Mouse (Mus musculus): ENCODE data around the gene Gpr156.
"Not testable (repeated sequence)": the region's sequence is repeated elsewhere in the genome, so short reads cannot be mapped to it uniquely, and the experiment has no call there.

Gene Gpr156

GRCm38 (mm10) chr16:38032644-38033043 is 116.3 kb downstream of the Gpr156 start:
- H3K36me3 ChIP-seq (ENCODE audit: insufficient read depth, low read length): no peaks in the 10 kb centered on the region
- no peak overlapping the region for H3K4me3 ChIP-seq (replicated peaks; ENCODE audit: low read length)
- H3K4me1 ChIP-seq (replicated peaks; ENCODE audit: low read depth, low read length): peaks cover 7% of the 10 kb centered on the region; the same call in 1 of the 2 replicates
- no peak for TF ChIP-seq CTCF (conservative IDR thresholded peaks at IDR 0.05; ENCODE audit: low read length)
- no peak for TF ChIP-seq NANOG (IDR thresholded peaks at IDR 0.05; ENCODE audit: borderline replicate concordance, low read length)
- no peak for TF ChIP-seq POU5F1 (IDR thresholded peaks at IDR 0.05; ENCODE audit: borderline replicate concordance, low read length)
- H3K9me3 ChIP-seq (ENCODE audit: low read length): no peaks in the 10 kb centered on the region
- H3K27me3 ChIP-seq (ENCODE audit: insufficient read depth, low read length): peaks cover 4% of the 10 kb centered on the region; the same call in 1 of the 2 replicates

DNA sequence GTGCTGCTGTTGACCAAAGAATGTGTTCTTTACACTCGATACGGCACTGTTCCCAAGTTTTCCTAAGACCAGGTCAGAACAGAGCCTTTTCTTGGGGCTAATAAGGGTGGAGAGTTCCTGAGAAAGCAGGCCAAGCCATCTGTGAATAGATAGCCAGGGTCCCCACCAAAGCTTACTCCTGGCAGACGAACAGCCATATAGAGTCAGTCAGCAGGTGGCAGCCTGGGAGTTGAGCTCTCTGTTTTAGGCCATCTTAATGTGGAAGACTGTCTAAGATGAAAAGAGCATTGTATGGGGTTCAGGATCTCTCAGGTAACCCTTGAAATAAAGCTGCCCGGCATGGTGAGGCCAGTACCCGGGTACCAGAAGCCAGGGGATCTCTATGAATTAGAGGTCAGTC is 116.8 kb downstream of the Gpr156 start:
- Histone ChIP-seq H3K27me3 (ENCODE audit: insufficient read depth, low read length) (peaks cover 4% of the 10 kb centered on the region; the same call in 1 of the 2 replicates), H3K36me3 (ENCODE audit: insufficient read depth, low read length) (no peaks in the 10 kb centered on the region), H3K4me1 (replicated peaks; ENCODE audit: low read depth, low read length) (peaks cover 7% of the 10 kb centered on the region; the same call in 1 of the 2 replicates), H3K9me3 (ENCODE audit: low read length) (no peaks in the 10 kb centered on the region), H3K4me3 (replicated peaks; ENCODE audit: low read length) (no peak overlapping the region)
- no peak for TF ChIP-seq CTCF (conservative IDR thresholded peaks at IDR 0.05; ENCODE audit: low read length)
- TF ChIP-seq POU5F1 (IDR thresholded peaks at IDR 0.05; ENCODE audit: borderline replicate concordance, low read length): no peak
- no peak for TF ChIP-seq NANOG (IDR thresholded peaks at IDR 0.05; ENCODE audit: borderline replicate concordance, low read length)

GRCm38 (mm10) chr16:38038101-38038500 is 121.8 kb downstream of the Gpr156 start:
- H3K9me3 ChIP-seq (ENCODE audit: low read length); H3K27me3 ChIP-seq (ENCODE audit: insufficient read depth, low read length); H3K36me3 ChIP-seq (ENCODE audit: insufficient read depth, low read length); H3K4me1 ChIP-seq (replicated peaks; ENCODE audit: low read depth, low read length); H3K4me3 ChIP-seq (replicated peaks; ENCODE audit: low read length): not testable (repeated sequence)

- Histone ChIP-seq H3K36me3 (ENCODE audit: insufficient read depth, low read length) (no peaks in the 10 kb centered on the region), H3K9me3 (ENCODE audit: low read length) (no peaks in the 10 kb centered on the region), H3K4me3 (replicated peaks; ENCODE audit: low read length) (no peak overlapping the region)
These were observed 125.9 kb downstream of the Gpr156 start for GRCm38 (mm10) chr16:38042160-38042559.

GRCm38 (mm10) chr16:38044551-38044950 is 128.3 kb downstream of the Gpr156 start:
- Histone ChIP-seq H3K27me3 (ENCODE audit: insufficient read depth, low read length) (peaks cover 9% of the 10 kb centered on the region; the same call in 1 of the 2 replicates), H3K4me1 (replicated peaks; ENCODE audit: low read depth, low read length) (peaks cover 4% of the 10 kb centered on the region; the same call in 1 of the 2 replicates), H3K4me3 (replicated peaks; ENCODE audit: low read length) (no peak overlapping the region), H3K36me3 (ENCODE audit: insufficient read depth, low read length) (no peaks in the 10 kb centered on the region), H3K9me3 (ENCODE audit: low read length) (no peaks in the 10 kb centered on the region)
- TF ChIP-seq POU5F1 (IDR thresholded peaks at IDR 0.05; ENCODE audit: borderline replicate concordance, low read length) (no peak), NANOG (IDR thresholded peaks at IDR 0.05; ENCODE audit: borderline replicate concordance, low read length) (no peak), CTCF (conservative IDR thresholded peaks at IDR 0.05; ENCODE audit: low read length) (no peak)

More at GRCm38 (mm10) chr16:38042160-38042559, 125.9 kb downstream of the Gpr156 start:
- no peaks in the 10 kb centered on the region for H3K4me1 ChIP-seq (replicated peaks; ENCODE audit: low read depth, low read length)
- no peaks in the 10 kb centered on the region for H3K27me3 ChIP-seq (ENCODE audit: insufficient read depth, low read length)
- TF ChIP-seq POU5F1 (IDR thresholded peaks at IDR 0.05; ENCODE audit: borderline replicate concordance, low read length) (no peak), CTCF (conservative IDR thresholded peaks at IDR 0.05; ENCODE audit: low read length) (no peak), NANOG (IDR thresholded peaks at IDR 0.05; ENCODE audit: borderline replicate concordance, low read length) (no peak)

- H3K4me3 ChIP-seq (replicated peaks; ENCODE audit: low read length): no peak overlapping the region
- no peaks in the 10 kb centered on the region for H3K36me3 ChIP-seq (ENCODE audit: insufficient read depth, low read length)
- no peak for TF ChIP-seq POU5F1 (IDR thresholded peaks at IDR 0.05; ENCODE audit: borderline replicate concordance, low read length)
- TF ChIP-seq NANOG (IDR thresholded peaks at IDR 0.05; ENCODE audit: borderline replicate concordance, low read length): no peak
- TF ChIP-seq CTCF (conservative IDR thresholded peaks at IDR 0.05; ENCODE audit: low read length): no peak
- H3K27me3 ChIP-seq (ENCODE audit: insufficient read depth, low read length): peaks cover 9% of the 10 kb centered on the region; the same call in 1 of the 2 replicates
- no peaks in the 10 kb centered on the region for H3K9me3 ChIP-seq (ENCODE audit: low read length)
- H3K4me1 ChIP-seq (replicated peaks; ENCODE audit: low read depth, low read length): peaks cover 7% of the 10 kb centered on the region; the same call in 1 of the 2 replicates
These were observed 131.7 kb downstream of the Gpr156 start for GRCm38 (mm10) chr16:38047781-38048558.

All from E14TG2a.4 (cell line).